Mouse (Mus musculus) adrenal gland (tissue): ENCODE data around the gene Ccdc107.

Experiments used
- intact Hi-C: fragments of 180-260 bp; cut with DNase I; formaldehyde crosslinking; loops from one replicate; pipeline ENCODE4 v1.15.1; 2025

The Ccdc107 gene

GRCm38 (mm10) chr4:43511675-43512454 lies 19.2 kb downstream of the Ccdc107 start:
- intact Hi-C loops: no loop called here

- intact Hi-C loops: no loop called here
These were observed 20.0 kb downstream of the Ccdc107 start for GRCm38 (mm10) chr4:43512653-43513052.

- intact Hi-C loops: no loop called here
These were observed 20.6 kb downstream of the Ccdc107 start for GRCm38 (mm10) chr4:43513300-43513699.

- intact Hi-C loops: no loop called here
These were observed 21.1 kb downstream of the Ccdc107 start for GRCm38 (mm10) chr4:43513791-43514190.

- intact Hi-C loops: no loop called here
These were observed 23.3 kb downstream of the Ccdc107 start for GRCm38 (mm10) chr4:43515764-43516708.

- intact Hi-C loops: no loop called here
These were observed 26.9 kb downstream of the Ccdc107 start for GRCm38 (mm10) chr4:43519551-43519950.

- intact Hi-C loops: loop anchor here (10.0 kb wide), 1 partner anchor 75 kb away; the partner anchor contains the start of gene Tesk1
These were observed 27.3 kb downstream of the Ccdc107 start for GRCm38 (mm10) chr4:43519956-43520355.

GRCm38 (mm10) chr4:43527880-43528279 lies 35.2 kb downstream of the Ccdc107 start:
- intact Hi-C loops: loop anchor here (10.0 kb wide), 1 partner anchor 83 kb away; the partner anchor contains the start of gene Tesk1

GRCm38 (mm10) chr4:43528487-43528886 lies 35.8 kb downstream of the Ccdc107 start:
- intact Hi-C loops: loop anchor here (10.0 kb wide), 1 partner anchor 84 kb away; the partner anchor contains the start of gene Tesk1

GRCm38 (mm10) chr4:43530081-43530501 lies 37.4 kb downstream of the Ccdc107 start:
- intact Hi-C loops: loop anchor here (5.0 kb wide), 1 partner anchor 47 kb away; the partner anchor contains the start of genes Gba2 and Rgp1

- intact Hi-C loops: loop anchor here (5.0 kb wide), 1 partner anchor 47 kb away; the partner anchor contains the start of genes Gba2 and Rgp1
These were observed 37.9 kb downstream of the Ccdc107 start for GRCm38 (mm10) chr4:43530581-43530980.

- intact Hi-C loops: loop anchor here (5.0 kb wide), 1 partner anchor 44 kb away; the partner anchor contains the start of genes Gba2 and Rgp1
These were observed 40.6 kb downstream of the Ccdc107 start for GRCm38 (mm10) chr4:43533270-43533669.

GRCm38 (mm10) chr4:43535628-43536027 lies 42.9 kb downstream of the Ccdc107 start:
- intact Hi-C loops: no loop called here

- intact Hi-C loops: no loop called here
These were observed 43.3 kb downstream of the Ccdc107 start for GRCm38 (mm10) chr4:43536031-43536430.

GRCm38 (mm10) chr4:43542044-43542443 lies 49.3 kb downstream of the Ccdc107 start:
- intact Hi-C loops: no loop called here
